Mouse (Mus musculus) right cerebral cortex, adult 2 months (tissue): Measurements from ENCODE around the gene Opn4.
A peak's percentile ranks its signal among the peaks of the same experiment; 100 is the strongest.

Experiments used
- DNase-seq, 2 experiments: peaks; one replicate each; pipeline ENCODE4 v3.0.0; 2021 to 2022; ENCODE audit warnings: low spot score in 2 of 2

The Opn4 gene

DNA sequence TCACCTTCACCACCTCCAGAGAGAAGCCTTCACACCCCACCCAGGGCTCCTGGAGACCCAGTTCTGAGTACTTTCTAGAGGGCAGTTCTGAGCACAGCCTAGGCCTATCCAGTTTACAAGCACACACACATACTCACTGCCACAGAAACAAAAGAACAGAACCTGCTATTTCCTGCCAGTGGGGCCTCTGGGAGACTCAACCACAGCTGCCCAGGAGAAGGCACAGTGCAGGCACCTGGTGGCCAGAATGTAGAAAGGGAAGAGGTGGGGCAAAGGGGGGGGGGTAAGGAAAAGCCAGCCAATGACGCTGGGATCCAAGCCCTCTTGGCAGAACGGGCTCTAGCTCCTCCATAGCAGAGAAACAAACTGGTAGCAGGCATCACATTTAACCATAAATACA is 37.5 kb downstream of the Opn4 start:
- DNase-seq = no peak

DNA sequence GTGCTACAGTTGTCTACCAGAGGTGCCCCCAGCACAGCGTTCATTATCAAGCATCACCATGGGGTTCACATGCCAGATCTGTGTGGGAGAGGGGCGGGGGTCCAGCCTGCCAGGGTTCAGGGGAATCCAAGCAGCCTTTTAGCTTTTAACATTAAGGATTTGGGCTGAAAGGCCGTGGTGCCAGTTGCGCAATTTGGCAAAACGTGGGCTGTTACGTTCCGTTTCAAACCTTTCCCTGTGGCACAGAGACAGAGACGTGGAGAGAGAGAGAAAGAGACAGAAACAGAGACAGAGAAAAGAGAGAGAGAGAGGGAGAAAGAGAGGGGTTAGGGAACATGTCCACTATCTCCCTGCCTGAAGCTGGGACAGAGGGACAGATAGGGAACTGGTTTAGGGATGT is 38.3 kb downstream of the Opn4 start:
- no peak for DNase-seq

DNA sequence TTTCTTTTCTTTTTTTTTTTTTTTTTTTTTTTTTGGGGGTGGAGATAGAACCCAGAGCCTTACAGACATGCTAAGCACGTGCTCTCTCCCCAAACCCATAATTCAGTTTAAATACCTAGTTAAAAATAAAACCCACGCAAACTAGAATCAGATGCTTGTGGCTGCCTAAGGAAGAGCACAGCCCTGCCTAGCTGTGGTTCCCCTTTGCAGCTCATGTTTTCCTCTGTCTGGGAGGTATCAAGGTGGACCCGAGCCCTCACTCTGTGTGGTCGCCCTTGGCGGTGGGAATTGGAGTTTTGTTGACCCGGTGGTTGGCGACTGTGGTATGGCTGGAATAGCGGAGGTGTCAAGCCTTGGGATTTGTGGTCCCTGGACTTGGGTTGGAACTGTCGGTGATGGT is 41.0 kb downstream of the Opn4 start:
- no peak for DNase-seq

DNA sequence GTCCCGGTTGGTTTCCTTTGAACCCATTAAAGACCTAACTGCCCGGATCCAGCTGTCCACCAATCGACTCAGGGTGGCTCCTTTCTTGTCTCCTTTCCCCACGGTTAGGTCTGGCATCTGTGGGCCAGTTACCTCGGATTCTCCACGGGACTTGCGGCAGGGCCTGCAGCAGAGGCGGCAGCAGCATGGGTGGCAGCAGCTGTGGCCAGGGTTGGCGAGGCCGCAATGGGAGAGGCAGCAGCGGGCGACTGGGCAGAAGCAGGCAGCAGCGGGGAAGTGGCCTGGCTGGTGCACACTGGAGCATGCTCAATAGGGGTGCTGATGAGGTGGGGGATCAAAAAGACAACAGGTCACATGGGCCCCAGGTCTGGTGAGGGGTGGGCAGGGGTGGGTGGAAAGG is 44.7 kb downstream of the Opn4 start:
- no peak for DNase-seq

DNA sequence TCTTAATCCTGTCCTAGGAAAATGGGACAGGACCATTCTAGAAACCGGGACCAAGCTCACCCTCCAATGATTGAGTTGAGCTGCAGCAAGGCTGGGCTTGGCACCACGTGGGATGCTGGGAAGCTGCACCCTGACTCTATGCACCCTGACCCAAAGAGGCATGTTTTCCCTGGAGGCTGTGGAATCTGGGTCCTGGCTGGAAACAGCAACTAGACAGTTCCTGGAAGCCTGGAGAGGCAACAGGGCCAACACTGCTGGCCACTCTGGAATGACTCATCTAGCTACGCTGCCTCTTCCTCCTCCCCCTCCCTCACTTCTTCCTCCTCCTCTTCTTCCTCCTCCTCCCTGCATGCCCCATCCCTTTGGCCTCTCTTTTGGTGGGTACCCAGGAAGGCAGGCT is 45.9 kb downstream of the Opn4 start:
- no peak for DNase-seq

DNA sequence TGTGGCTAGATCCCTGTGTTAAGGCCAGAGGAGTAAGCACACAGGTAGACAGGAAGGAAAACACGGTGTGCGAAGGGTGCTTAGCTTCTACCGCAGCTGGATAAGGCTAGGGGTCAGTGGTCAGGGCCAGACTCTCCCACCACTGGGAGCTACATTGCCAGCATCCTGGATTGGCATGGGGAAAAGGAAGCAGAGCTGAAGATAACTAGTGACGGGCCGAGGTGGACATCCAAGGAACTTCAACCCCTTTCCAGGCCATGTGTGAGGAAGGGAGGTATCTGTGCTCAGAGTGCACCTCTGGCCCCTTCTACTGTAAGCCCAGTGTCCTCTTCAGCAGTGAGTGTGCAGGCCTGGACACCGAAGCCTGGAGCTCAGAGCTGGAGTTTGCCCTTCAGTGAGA is 46.5 kb downstream of the Opn4 start:
- DNase-seq = no peak

DNA sequence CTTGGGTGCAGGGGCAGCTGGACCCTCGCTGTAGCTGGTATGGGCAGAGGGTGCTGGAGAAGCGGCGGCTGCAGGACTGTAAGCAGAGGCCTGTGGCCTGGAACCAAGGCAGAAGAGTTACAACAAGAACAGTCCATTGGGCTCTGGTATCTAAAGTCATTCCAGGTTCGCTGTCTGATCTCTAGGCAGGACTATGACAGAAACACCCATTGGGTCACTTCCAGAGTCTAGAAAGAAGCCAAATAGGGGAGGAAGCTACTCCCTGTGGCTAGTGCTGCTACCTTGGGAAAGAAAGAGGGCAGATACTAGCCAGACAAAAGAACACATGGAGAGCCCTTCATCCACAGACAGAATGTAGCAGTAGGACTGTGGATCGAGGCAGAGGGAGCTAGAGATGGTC is 47.7 kb downstream of the Opn4 start:
- no peak for DNase-seq

DNA sequence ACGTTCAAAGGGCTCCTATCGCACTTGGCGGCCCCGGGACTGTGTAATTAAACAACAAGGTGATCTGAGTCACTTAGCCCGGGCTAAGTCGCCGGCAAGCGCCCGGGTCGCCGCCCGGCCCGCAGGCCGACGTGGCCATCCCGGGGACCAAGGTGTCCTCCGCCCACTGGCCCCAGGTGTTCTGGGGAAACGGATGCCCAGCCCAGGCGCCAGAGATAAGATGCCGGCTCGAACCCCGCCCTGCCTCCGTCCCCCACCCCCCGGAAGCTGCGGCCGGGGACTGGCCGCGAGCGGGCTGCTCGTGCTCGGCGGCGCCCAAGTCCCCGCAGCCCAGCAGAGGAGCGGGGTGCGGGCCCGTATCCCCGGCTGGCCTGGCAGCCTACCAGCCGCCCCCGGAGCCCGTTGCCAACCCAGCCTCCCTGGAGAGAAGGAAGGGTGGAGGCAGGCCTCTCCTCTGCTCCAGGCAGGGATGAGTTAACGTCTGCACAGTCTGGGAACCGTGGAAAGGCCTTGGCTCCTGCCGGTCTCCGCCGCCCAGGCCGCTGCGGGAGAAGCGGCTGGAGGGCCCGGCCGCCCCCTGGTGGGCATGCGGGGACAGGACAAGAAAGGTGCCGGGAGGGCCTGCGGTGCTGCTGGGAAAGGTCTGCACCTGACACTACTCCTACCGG is 50.8 kb downstream of the Opn4 start:
- DNase-seq = peak; percentile 76 to 81

DNA sequence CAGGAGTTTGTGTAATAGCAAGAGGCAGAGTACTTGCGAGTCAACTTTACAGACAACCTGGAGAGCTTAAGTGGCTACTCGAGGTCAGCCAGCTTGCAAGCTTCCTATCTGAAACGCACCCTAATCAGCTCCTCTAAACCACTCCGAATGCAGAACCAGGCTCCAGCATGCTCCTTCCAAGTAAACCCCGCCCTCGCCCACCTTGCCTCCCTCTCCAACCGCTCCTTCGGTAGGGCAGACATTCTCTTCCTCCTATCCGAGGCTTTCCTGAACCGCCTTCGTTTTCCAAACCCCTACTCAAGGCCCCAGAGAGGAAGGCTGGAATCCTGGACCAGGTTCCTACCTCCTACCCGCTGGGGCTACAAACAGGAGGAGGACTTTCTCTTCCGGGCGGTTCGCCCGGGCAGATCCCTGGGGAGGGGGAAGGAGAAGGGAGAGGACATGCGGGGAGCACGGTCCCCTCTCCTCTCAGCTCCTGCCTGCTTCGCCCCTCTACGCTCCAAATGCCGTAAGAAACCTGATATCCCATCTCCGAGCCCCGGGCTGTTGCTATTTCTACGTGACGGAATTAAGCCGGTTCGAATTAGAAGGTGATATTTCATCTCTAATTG is 51.4 kb downstream of the Opn4 start:
- DNase-seq = peak; percentile 60 to 62

DNA sequence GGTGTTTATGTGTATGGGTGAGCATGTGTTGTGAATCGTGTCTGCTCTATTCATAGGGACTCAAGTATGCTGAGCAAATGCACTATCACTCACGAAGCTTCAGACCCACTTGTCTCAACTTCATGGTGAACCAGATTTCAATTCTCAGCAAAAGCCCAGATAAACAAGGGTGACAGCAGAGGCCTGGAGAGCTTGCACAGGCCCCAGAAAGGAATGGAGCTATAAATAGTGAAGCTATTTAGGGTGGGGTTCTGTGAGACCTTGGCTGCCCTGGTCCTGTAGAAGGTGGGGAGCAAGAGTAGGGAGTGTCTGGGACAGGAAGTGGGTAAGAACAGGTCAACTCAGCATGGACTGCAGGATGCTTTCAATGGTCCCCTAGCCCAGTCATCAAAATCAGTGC is 55.4 kb downstream of the Opn4 start:
- no peak for DNase-seq

DNA sequence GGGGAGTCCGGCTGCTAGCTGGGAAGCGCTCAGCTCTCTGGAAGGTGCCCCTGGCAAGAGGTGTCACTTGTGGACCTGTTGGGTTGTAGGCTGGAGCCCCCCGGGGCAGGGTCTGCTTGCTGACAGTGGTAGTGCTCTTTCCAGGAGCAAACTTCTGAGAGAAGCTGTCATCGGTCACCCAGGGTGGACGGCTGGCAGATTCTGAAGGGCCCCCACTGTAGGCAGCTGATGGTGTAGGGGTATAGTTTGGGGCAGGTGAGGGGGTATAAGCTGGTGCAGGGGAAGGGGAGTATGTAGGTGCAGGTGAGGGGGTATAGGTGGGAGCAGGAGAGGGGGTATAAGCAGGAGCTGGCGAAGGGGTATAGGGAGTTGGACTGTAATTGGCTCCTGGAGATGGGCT is 55.9 kb downstream of the Opn4 start:
- DNase-seq = no peak

DNA sequence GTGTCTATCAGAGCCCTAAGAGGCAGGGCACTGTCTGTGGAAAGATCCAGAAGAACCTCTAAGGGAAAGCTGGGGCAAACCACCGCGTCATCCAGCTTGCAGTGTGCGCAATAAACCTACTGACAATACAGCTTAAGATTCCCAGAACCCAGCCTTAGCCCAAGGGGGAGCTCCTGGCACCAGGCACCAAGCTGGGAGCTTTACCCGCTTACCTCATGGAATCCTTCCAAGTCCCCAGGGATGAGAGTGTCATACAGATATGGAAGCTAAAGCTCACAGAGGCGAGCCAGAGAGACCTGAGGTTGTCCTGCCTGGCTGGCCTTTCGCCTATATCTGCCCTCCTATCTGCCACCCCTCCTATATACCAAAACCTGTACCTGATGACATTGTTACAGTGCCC is 56.3 kb downstream of the Opn4 start:
- no peak for DNase-seq

DNA sequence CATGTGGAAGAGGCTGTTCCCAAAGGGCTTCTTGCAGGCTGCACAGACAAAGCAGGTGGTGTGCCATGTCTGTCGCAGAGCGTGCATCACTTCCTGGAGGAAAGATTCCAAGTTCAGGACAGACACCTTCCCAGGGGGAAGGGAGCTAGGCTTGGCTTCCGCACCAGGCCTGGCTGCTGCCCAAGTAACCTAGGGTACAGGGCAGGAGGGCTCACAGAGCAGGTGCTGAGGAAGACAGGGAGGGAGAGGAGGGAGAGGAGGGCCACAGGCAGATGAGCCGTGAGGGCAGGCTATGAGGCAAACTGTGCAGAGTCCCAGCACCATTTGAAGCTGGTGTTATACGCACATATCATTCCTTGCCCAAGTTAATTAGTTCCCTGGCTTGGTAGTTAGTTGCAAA is 58.0 kb downstream of the Opn4 start:
- no peak for DNase-seq

DNA sequence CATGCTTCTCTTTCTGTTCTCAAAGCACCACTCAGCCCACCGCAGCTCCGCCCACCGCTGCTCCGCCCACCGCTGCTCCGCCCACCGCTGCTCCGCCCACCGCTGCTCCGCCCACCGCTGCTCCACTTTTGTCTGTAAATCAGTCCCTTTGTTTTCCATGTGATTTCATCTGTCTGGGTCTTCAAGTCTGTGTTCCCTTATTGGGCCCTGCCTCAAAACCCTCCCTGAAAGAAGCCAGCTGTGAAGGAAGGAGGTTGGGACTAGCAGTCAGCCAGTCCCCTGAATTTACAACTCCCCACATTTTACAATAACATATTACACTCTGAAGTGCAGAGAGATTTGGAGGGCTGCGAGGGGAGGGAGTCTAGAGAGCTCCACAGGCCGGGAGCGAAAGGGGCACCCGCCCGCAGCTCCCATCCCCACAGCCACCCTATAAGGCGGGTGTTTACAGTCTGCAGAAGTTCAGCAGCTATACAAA is 59.2 kb downstream of the Opn4 start:
- DNase-seq = no peak
